Mouse (Mus musculus) heart, embryonic 10.5 days (tissue): ENCODE results near the gene Lama5. TPM values are rescaled to one million over a fixed set of nuclear protein-coding genes. Genes with fewer than 3 reads are reported as not detected.

Experiments used
- DNase-seq: peaks from one replicate; pipeline ENCODE4 v3.0.0-alpha.2; 2017; ENCODE audit warnings: low spot score
- H3K27ac ChIP-seq: fragments of 300-500 bp; sonication (generic); 2 replicates; pipeline ENCODE4 v1.5.1; 2016; ENCODE audit warnings: mild to moderate bottlenecking
- H3K27me3 ChIP-seq: fragments of 300-500 bp; sonication (generic); 2 replicates; pipeline ENCODE4 v1.6.1; 2016; ENCODE audit warnings: mild to moderate bottlenecking; ENCODE audit not compliant: poor library complexity, insufficient read depth, severe bottlenecking
- H3K36me3 ChIP-seq: fragments of 300-500 bp; sonication (generic); 2 replicates; pipeline ENCODE4 v1.6.1; 2016; ENCODE audit warnings: mild to moderate bottlenecking, moderate library complexity
- H3K4me1 ChIP-seq: fragments of 300-500 bp; sonication (generic); 2 replicates; pipeline ENCODE4 v1.6.1; 2016; ENCODE audit warnings: mild to moderate bottlenecking
- H3K4me3 ChIP-seq: fragments of 300-500 bp; sonication (generic); 2 replicates; pipeline ENCODE4 v1.5.1; 2016; ENCODE audit warnings: mild to moderate bottlenecking, moderate library complexity
- H3K9me3 ChIP-seq: fragments of 300-500 bp; sonication (generic); 2 replicates; pipeline ENCODE4 v1.6.1; 2016; ENCODE audit warnings: mild to moderate bottlenecking, moderate library complexity
- WGBS: fragments of 180-500 bp; shearing (Covaris S2); methylation state at CpG from one replicate; pipeline ENCODE4 v1.1.7; 2016; 5-methylcytosine and 5-hydroxymethylcytosine counted together
- polyA plus RNA-seq: library from polyadenylated mRNA; unstranded; fragments of >200 nt; fragmentation: Nextera tagmentation; extraction: Ambion mirVana; gene quantifications from 2 replicates; pipeline ENCODE4 v1.2.1, GENCODE M21; 2016

Lama5 gene
- 23.6 and 30.8 TPM in 2 replicates for polyA plus RNA-seq

- under 1% methylated on average over 35 of the region's 37 CpGs for WGBS
These were observed at the start of gene Lama5 for GRCm38 (mm10) chr2:180225762-180226378. TSS of gene Lama5 (minus strand) at chr2:180225859.

GRCm38 (mm10) chr2:180274523-180274922 is 48.9 kb upstream of the Lama5 start:
- H3K4me3 ChIP-seq, result no peak overlapping the region
- peaks cover 19% of the 10 kb centered on the region for H3K36me3 ChIP-seq
- peaks cover 76% of the 10 kb centered on the region for H3K4me1 ChIP-seq
- peak overlapping the region; percentile 38; the same call in 1 of the 2 replicates for H3K27ac ChIP-seq
- peaks cover 9% of the 10 kb centered on the region for H3K27me3 ChIP-seq
- H3K9me3 ChIP-seq, result no peaks in the 10 kb centered on the region
- WGBS, result 87% methylated on average over 2 of the region's 2 CpGs
- no peak for DNase-seq

More at GRCm38 (mm10) chr2:180225762-180226378, at the start of gene Lama5:
- peak; percentile 77 for DNase-seq
- H3K27ac ChIP-seq, result peak within 1 kb of the TSS; percentile 91
- peak within 1 kb of the TSS; percentile 74 for H3K4me3 ChIP-seq
- peaks cover 5% of the 10 kb centered on the region for H3K36me3 ChIP-seq
- peaks cover 89% of the 10 kb centered on the region for H3K4me1 ChIP-seq
- peaks cover 34% of the 10 kb centered on the region; the same call in 1 of the 2 replicates for H3K27me3 ChIP-seq
- no peaks in the 10 kb centered on the region for H3K9me3 ChIP-seq

- Histone ChIP-seq H3K4me3 (peak within 1 kb of the TSS; percentile 92), H3K27ac (peak within 1 kb of the TSS; percentile 95), H3K27me3 (peaks cover 4% of the 10 kb centered on the region), H3K4me1 (peaks cover 76% of the 10 kb centered on the region), H3K36me3 (peaks cover 27% of the 10 kb centered on the region), H3K9me3 (no peaks in the 10 kb centered on the region)
- WGBS, result 8% methylated on average over 68 of the region's 68 CpGs
- peak; percentile 99 for DNase-seq
These were observed 48.0 kb upstream of the Lama5 start, which contains the start of gene Cables2 for GRCm38 (mm10) chr2:180273394-180274244. TSS of gene Cables2 (minus strand) at chr2:180273496.

- H3K27me3 ChIP-seq, result peaks cover 4% of the 10 kb centered on the region
- H3K27ac ChIP-seq, result peak overlapping the region; percentile 95
- H3K4me3 ChIP-seq, result peak overlapping the region; percentile 92
- under 1% methylated on average over 37 of the region's 37 CpGs for WGBS
- peaks cover 69% of the 10 kb centered on the region for H3K4me1 ChIP-seq
- H3K36me3 ChIP-seq, result peaks cover 32% of the 10 kb centered on the region
- peak; percentile 82 for DNase-seq
- H3K9me3 ChIP-seq, result no peaks in the 10 kb centered on the region
These were observed 47.2 kb upstream of the Lama5 start for GRCm38 (mm10) chr2:180272884-180273321.

- H3K27ac ChIP-seq, result 0 out of 2 replicates have a peak overlapping the region, but pooled peaks have one; percentile 23
- 69% methylated on average over 5 of the region's 5 CpGs for WGBS
- H3K27me3 ChIP-seq, result peaks cover 4% of the 10 kb centered on the region
- peak overlapping the region; percentile 92 for H3K4me3 ChIP-seq
- DNase-seq, result no peak
- H3K36me3 ChIP-seq, result peaks cover 38% of the 10 kb centered on the region
- no peaks in the 10 kb centered on the region for H3K9me3 ChIP-seq
- peaks cover 59% of the 10 kb centered on the region for H3K4me1 ChIP-seq
These were observed 46.2 kb upstream of the Lama5 start for GRCm38 (mm10) chr2:180271804-180272395.

- H3K27ac ChIP-seq, result peak overlapping the region; percentile 63; the same call in 1 of the 2 replicates
- WGBS, result 68% methylated on average over 7 of the region's 7 CpGs
- H3K36me3 ChIP-seq, result peaks cover 50% of the 10 kb centered on the region
- H3K4me1 ChIP-seq, result peaks cover 47% of the 10 kb centered on the region
- no peak overlapping the region for H3K4me3 ChIP-seq
- H3K27me3 ChIP-seq, result peaks cover 4% of the 10 kb centered on the region
- H3K9me3 ChIP-seq, result no peaks in the 10 kb centered on the region
- DNase-seq, result no peak
These were observed 45.0 kb upstream of the Lama5 start for GRCm38 (mm10) chr2:180270537-180271255.

GRCm38 (mm10) chr2:180269329-180269728 is 43.7 kb upstream of the Lama5 start:
- H3K4me3 ChIP-seq, result no peak overlapping the region
- WGBS, result 91% methylated on average over 10 of the region's 10 CpGs
- H3K27ac ChIP-seq, result no peak overlapping the region; the same call in 1 of the 2 replicates
- H3K9me3 ChIP-seq, result no peaks in the 10 kb centered on the region
- peaks cover 57% of the 10 kb centered on the region for H3K36me3 ChIP-seq
- DNase-seq, result no peak
- H3K27me3 ChIP-seq, result no peaks in the 10 kb centered on the region
- peaks cover 42% of the 10 kb centered on the region for H3K4me1 ChIP-seq

GRCm38 (mm10) chr2:180267955-180268354 is 42.3 kb upstream of the Lama5 start:
- H3K27me3 ChIP-seq, result no peaks in the 10 kb centered on the region
- no peaks in the 10 kb centered on the region for H3K9me3 ChIP-seq
- peaks cover 71% of the 10 kb centered on the region for H3K36me3 ChIP-seq
- peaks cover 35% of the 10 kb centered on the region for H3K4me1 ChIP-seq
- no peak overlapping the region for H3K27ac ChIP-seq
- WGBS, result 66% methylated on average over 2 of the region's 2 CpGs
- H3K4me3 ChIP-seq, result no peak overlapping the region
- DNase-seq, result no peak

GRCm38 (mm10) chr2:180262891-180263290 is 37.2 kb upstream of the Lama5 start:
- no peak overlapping the region for H3K4me3 ChIP-seq
- H3K27ac ChIP-seq, result no peak overlapping the region
- DNase-seq, result no peak
- peaks cover 22% of the 10 kb centered on the region for H3K4me1 ChIP-seq
- H3K36me3 ChIP-seq, result peaks cover 86% of the 10 kb centered on the region
- 84% methylated on average over 10 of the region's 10 CpGs for WGBS
- no peaks in the 10 kb centered on the region for H3K27me3 ChIP-seq
- H3K9me3 ChIP-seq, result no peaks in the 10 kb centered on the region

GRCm38 (mm10) chr2:180262441-180262840 is 36.8 kb upstream of the Lama5 start:
- Histone ChIP-seq H3K4me3 (no peak overlapping the region), H3K9me3 (no peaks in the 10 kb centered on the region), H3K36me3 (peaks cover 86% of the 10 kb centered on the region), H3K27me3 (no peaks in the 10 kb centered on the region), H3K27ac (no peak overlapping the region), H3K4me1 (peaks cover 22% of the 10 kb centered on the region)
- 69% methylated on average over 3 of the region's 3 CpGs for WGBS
- DNase-seq, result no peak

GRCm38 (mm10) chr2:180261901-180262300 is 36.2 kb upstream of the Lama5 start:
- no peak for DNase-seq
- 86% methylated on average over 7 of the region's 7 CpGs for WGBS
- Histone ChIP-seq H3K27ac (no peak overlapping the region), H3K36me3 (peaks cover 81% of the 10 kb centered on the region), H3K4me1 (peaks cover 22% of the 10 kb centered on the region), H3K27me3 (no peaks in the 10 kb centered on the region), H3K4me3 (no peak overlapping the region), H3K9me3 (no peaks in the 10 kb centered on the region)
